Mouse (Mus musculus): ENCODE data around the gene Optn. TPM values are rescaled to one million over a fixed set of nuclear protein-coding genes. Genes with fewer than 3 reads are reported as not detected.

Gene Optn
- total and polyA plus RNA-seq, 2 experiments from 2014 or later: 23.2 to 38.4 TPM

DNA sequence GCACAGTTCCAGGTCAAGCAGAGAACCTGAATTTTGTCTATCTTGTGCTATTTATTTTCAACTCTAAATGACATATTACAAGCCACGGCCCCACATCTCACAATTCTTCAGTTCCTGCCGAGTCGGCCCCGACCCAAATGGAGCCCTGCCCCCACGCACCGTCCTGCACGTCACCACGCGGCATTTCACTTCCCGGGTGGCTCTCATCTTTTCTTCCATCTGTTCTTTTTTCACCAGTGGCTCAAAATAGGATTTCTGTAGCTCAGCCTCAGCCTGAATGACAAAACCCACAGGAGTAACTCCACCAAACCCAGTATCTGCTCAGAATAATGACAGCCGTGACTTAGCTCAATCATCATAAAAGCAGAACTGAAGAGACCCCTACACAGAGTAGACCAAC, 70.3 kb downstream of the Optn start:
- TF ChIP-seq CTCF (IDR thresholded peaks at IDR 0.05; ENCODE audit: low read depth) (no peak), EP300 (IDR thresholded peaks at IDR 0.05; ENCODE audit: low read depth) (no peak)

DNA sequence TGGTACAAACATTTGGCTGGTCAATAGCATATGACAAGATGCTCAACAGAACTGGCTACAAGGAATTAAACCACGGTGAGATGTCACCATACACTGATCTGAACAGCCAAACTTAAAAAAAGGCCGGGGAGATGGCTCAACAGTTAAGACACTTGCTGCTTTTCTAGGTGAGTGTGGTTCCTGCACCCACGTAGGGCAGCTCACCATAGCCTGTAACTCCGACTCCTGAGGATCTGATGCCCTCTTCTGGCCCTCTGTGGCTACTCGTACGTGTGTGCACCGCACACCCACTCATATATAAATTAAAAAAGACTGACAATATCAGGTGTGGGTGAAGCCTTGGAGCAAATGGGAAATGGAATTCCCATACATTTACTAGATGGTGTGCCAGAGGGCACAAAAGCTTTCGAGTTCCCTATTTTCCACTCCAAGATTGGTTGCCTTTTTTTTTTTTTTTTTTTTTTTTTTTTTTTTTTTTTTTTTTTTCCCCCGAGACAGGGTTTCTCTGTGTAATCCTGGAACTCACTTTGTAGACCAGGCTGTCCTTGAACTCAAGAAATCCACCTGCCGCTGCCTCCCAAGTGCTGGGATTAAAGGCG, 74.9 kb downstream of the Optn start:
- Histone ChIP-seq H3K9ac (replicated peaks; ENCODE audit: low read depth, low read length) (no peak overlapping the region), H3K4me2 (ENCODE audit: low read depth, low read length) (no peak overlapping the region), H3K9me3 (replicated peaks; ENCODE audit: control insufficient read depth, low read length) (no peaks in the 10 kb centered on the region), H3K27me3 (ENCODE audit: control insufficient read depth, insufficient read depth, low read length) (no peaks in the 10 kb centered on the region), H3K4me1 (ENCODE audit: control insufficient read depth, insufficient read depth) (no peaks in the 10 kb centered on the region), H3K27ac (ENCODE audit: low read depth) (no peak overlapping the region), H3K4me3 (ENCODE audit: low read depth, low read length) (no peak overlapping the region), H3K36me3 (replicated peaks; ENCODE audit: control insufficient read depth, insufficient read depth, low read length) (peaks cover 13% of the 10 kb centered on the region; the same call in 1 of the 2 replicates)
- ATAC-seq (ENCODE audit: insufficient read depth, low read depth) (no peak), DNase-seq (ENCODE audit: low spot score) (no peak)
- WGBS: 80% methylated on average over 11 of the region's 11 CpGs
- TF ChIP-seq CTCF (IDR thresholded peaks at IDR 0.05; ENCODE audit: low read depth) (no peak), EP300 (IDR thresholded peaks at IDR 0.05; ENCODE audit: low read depth) (no peak)

More for the DNA sequence above, 70.3 kb downstream of the Optn start:
- H3K9me3 ChIP-seq (replicated peaks; ENCODE audit: control insufficient read depth, low read length): no peaks in the 10 kb centered on the region
- DNase-seq (ENCODE audit: low spot score) (no peak), ATAC-seq (ENCODE audit: insufficient read depth, low read depth) (no peak)
- H3K4me1 ChIP-seq (ENCODE audit: control insufficient read depth, insufficient read depth): no peaks in the 10 kb centered on the region
- WGBS: 89% methylated on average over 11 of the region's 11 CpGs
- H3K27ac ChIP-seq (ENCODE audit: low read depth): no peak overlapping the region
- peaks cover 29% of the 10 kb centered on the region for H3K36me3 ChIP-seq (replicated peaks; ENCODE audit: control insufficient read depth, insufficient read depth, low read length)
- H3K27me3 ChIP-seq (ENCODE audit: control insufficient read depth, insufficient read depth, low read length): no peaks in the 10 kb centered on the region
- H3K4me2 ChIP-seq (ENCODE audit: low read depth, low read length): no peak overlapping the region
- no peak overlapping the region for H3K4me3 ChIP-seq (ENCODE audit: low read depth, low read length)
- H3K9ac ChIP-seq (replicated peaks; ENCODE audit: low read depth, low read length): no peak overlapping the region

DNA sequence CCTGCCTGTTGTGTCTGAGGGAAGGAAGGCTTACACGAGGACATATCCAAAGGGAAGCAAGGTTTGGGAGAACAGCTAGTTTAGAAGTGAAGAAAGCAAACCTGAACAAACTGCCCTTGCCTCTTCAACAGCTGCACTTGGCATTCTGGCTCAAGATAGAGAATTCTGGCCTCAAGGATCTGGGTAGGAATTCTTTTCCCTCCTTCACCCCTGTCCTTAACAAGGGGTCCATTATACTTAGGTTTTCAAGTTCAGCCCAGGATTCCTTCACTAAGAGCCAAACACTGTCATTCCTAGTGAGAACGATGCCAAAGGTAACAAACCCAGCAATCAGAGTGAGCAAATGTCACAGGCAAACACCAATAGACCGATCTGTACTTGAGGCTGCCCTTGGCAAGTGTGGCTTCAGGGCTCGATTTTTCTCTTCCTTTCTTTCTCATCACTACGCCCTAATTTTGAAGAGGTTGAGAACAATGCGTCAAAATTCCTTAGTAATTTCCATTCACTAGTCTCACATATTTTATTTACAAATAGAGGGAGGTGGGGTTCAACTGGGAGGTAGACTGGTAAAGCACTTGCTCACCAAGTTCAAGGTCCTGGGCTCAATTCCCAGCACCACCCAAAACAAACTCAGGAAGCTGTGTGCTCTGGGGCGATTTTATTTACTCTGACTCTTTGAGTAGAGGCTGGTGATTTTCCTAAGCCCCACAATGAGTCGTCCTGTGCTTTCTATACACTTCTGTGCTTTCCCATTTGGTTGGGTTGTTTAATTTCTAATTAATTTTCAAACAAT, 76.3 kb downstream of the Optn start:
- TF ChIP-seq EP300 (IDR thresholded peaks at IDR 0.05; ENCODE audit: low read depth): no peak
- no peak for TF ChIP-seq CTCF (IDR thresholded peaks at IDR 0.05; ENCODE audit: low read depth)
- Histone ChIP-seq H3K27me3 (ENCODE audit: control insufficient read depth, insufficient read depth, low read length) (no peaks in the 10 kb centered on the region), H3K4me2 (ENCODE audit: low read depth, low read length) (no peak overlapping the region), H3K4me1 (ENCODE audit: control insufficient read depth, insufficient read depth) (no peaks in the 10 kb centered on the region), H3K36me3 (replicated peaks; ENCODE audit: control insufficient read depth, insufficient read depth, low read length) (peaks cover 8% of the 10 kb centered on the region; the same call in 1 of the 2 replicates), H3K9me3 (replicated peaks; ENCODE audit: control insufficient read depth, low read length) (no peaks in the 10 kb centered on the region), H3K27ac (ENCODE audit: low read depth) (no peak overlapping the region), H3K9ac (replicated peaks; ENCODE audit: low read depth, low read length) (no peak overlapping the region), H3K4me3 (ENCODE audit: low read depth, low read length) (no peak overlapping the region)
- ATAC-seq (ENCODE audit: insufficient read depth, low read depth) (no peak), DNase-seq (ENCODE audit: low spot score) (no peak)
- 74% methylated on average over 8 of the region's 8 CpGs for WGBS

DNA sequence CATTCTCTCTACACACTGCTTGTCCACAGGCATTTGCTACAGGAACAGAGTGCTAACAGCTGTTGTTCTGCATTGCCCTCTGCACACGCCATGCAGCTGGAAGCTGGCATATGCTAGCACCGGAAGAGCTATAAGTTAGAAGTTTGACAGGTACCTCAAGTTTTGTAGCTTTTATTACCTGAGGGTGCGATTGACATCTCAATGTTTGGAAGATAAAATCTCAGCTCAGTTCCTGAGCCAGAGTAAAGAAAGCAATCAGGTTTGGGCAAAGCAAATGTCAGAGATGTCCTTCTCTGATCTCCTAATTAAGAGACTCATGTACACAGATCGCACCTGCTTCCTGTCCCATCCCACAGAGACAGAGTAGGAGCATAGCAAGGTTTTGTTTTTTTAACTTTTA, 77.1 kb downstream of the Optn start:
- Histone ChIP-seq H3K9me3 (replicated peaks; ENCODE audit: control insufficient read depth, low read length) (no peaks in the 10 kb centered on the region), H3K27me3 (ENCODE audit: control insufficient read depth, insufficient read depth, low read length) (no peaks in the 10 kb centered on the region), H3K4me3 (ENCODE audit: low read depth, low read length) (no peak overlapping the region), H3K9ac (replicated peaks; ENCODE audit: low read depth, low read length) (no peak overlapping the region), H3K4me2 (ENCODE audit: low read depth, low read length) (no peak overlapping the region), H3K36me3 (replicated peaks; ENCODE audit: control insufficient read depth, insufficient read depth, low read length) (0 out of 2 replicates have a peak, but pooled peaks cover 4% of the 10 kb centered on the region), H3K4me1 (ENCODE audit: control insufficient read depth, insufficient read depth) (no peaks in the 10 kb centered on the region), H3K27ac (ENCODE audit: low read depth) (no peak overlapping the region)
- WGBS: 81% methylated on average over 4 of the region's 4 CpGs
- ATAC-seq (ENCODE audit: insufficient read depth, low read depth) (no peak), DNase-seq (ENCODE audit: low spot score) (no peak)
- TF ChIP-seq EP300 (IDR thresholded peaks at IDR 0.05; ENCODE audit: low read depth): no peak
- TF ChIP-seq CTCF (IDR thresholded peaks at IDR 0.05; ENCODE audit: low read depth): no peak

DNA sequence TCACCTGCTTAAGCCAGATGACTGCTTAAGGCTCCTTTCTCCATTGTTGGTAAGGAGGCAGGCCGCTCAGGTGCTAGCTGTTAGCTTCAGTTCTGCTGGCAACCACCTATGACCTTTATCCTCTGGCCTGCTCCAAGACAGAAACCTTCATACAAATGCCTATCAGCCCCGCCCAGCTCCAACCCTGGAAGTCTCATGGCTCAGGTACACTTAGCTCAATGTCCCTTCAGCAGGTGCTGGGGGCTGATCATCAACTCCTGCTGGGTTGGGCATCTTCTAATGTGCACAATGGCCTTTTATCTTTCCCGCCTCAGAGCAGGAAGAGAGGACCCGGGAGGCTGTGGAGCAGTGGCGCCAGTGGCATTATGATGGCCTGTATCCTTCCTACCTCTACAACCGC, 78.9 kb downstream of the Optn start:
- WGBS: 59% methylated on average over 6 of the region's 6 CpGs
- H3K36me3 ChIP-seq (replicated peaks; ENCODE audit: control insufficient read depth, insufficient read depth, low read length): no peaks in the 10 kb centered on the region
- H3K4me1 ChIP-seq (ENCODE audit: control insufficient read depth, insufficient read depth): no peaks in the 10 kb centered on the region
- H3K4me2 ChIP-seq (ENCODE audit: low read depth, low read length): no peak overlapping the region
- no peak overlapping the region for H3K4me3 ChIP-seq (ENCODE audit: low read depth, low read length)
- no peaks in the 10 kb centered on the region for H3K9me3 ChIP-seq (replicated peaks; ENCODE audit: control insufficient read depth, low read length)
- ATAC-seq (ENCODE audit: insufficient read depth, low read depth) (no peak), DNase-seq (ENCODE audit: low spot score) (no peak)
- no peak overlapping the region for H3K9ac ChIP-seq (replicated peaks; ENCODE audit: low read depth, low read length)
- no peak overlapping the region for H3K27ac ChIP-seq (ENCODE audit: low read depth)
- TF ChIP-seq CTCF (IDR thresholded peaks at IDR 0.05; ENCODE audit: low read depth) (no peak), EP300 (IDR thresholded peaks at IDR 0.05; ENCODE audit: low read depth) (no peak)
- H3K27me3 ChIP-seq (ENCODE audit: control insufficient read depth, insufficient read depth, low read length): no peaks in the 10 kb centered on the region
